Mouse (Mus musculus) hematopoietic multipotent progenitor cell, adult 10-12 weeks (in vitro differentiated cells): ENCODE measurements around the gene Stk4. TPM values are rescaled to one million over a fixed set of nuclear protein-coding genes. Genes with fewer than 3 reads are reported as not detected.

Experiments used
- polyA plus RNA-seq: library from polyadenylated mRNA; stranded (reverse); fragments of >175 nt; gene quantifications from 2 replicates; pipeline ENCODE4 v1.2.3, GENCODE M21; 2012; ENCODE audit warnings: low replicate concordance

Stk4 gene
- 34.3 and 115 TPM in 2 replicates for polyA plus RNA-seq

DNA sequence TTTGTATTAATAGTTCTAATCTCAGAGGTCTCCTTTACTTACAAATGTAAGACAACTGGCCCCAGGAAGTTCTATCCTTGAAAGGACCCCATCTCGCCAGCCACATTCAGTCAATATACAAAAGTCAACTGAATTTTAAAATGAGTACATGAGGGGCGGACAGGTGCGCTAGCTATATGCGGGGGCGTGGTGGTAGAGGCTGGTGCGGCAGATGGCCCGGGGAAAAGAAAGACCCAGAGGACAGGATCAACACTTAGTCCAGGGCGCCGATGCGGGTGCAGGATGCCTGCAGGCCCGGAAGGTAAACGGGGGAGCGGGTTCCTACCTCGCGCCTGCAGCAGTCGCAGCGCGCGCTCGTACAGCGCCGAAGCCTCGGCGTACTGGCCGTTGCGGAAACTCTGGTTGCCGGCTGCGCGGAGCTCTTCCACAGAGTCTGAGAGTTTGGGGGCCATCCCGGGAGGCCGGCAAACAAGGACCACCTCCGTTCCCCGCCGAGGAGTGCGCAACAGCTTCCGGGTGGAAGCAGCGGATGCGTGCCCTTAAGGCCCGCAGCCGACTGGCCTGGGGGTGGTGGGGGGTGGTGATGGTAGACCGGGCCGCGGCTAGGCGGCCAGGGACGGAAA, at the start of gene Stk4:
Gene Stk4, plus strand, starts transcription at position 181 of the 623 bp plus-strand sequence.

DNA sequence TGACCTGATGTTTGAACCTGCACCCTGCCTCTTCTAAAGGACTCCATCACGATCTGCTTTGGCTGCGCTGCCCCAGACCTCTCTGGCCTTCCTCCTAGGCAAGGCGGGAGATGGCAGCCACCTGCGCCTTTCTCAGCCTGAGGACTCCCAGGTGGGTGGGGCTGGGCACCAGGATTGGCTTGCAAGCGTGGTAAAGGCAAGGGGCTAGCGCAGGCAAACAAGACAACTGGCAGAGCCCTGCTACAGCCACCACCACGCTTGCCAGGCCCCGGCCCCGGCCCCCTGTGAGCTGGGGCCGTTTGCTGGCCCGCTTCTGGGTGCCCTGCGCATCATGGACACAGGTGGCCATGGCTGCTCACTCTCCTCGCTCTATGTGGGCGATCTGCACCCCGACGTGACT, 45.0 kb upstream of the Stk4 start, which contains the start of gene Pabpc1l:
Gene Pabpc1l, plus strand, starts transcription at position 301 of the 400 bp plus-strand sequence.

GRCm38 (mm10) chr2:164070765-164071436, 779 bp downstream of the Stk4 start, which contains the start of gene Tomm34:
Gene Tomm34 (minus strand): TSS chr2:164071169.

GRCm38 (mm10) chr2:164170902-164171301, 100.8 kb downstream of the Stk4 start, which contains the start of gene Kcns1:
Gene Kcns1 (minus strand): TSS chr2:164171113.

DNA sequence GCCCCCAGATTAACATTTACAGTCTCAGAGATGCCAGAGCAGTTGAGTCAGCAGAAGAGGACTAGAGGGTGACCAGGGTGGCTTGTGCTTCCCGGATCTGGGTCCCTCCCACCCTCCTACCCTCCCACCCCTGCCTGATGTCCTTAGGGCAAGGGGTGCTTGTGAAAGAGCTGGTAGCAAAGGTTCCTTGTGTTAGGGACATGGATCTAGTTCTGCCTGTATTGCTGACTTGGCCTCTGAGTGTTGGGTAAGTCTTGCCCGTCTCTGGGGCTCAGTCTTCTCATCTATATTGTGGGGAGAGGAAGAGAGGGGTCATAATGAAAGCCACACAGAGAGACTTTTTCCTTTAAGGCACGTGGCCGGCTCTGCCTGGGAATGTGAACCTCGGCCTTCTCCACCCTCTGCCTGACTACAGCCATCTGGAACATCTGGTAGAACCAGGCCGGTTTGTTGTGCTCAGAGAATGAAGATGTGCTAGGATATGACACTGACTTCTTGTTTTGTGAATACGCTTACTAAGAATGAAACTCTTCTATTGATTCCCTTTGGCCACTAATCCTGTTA, 112.7 kb downstream of the Stk4 start, which contains the start of gene Wfdc5:
Gene Wfdc5, minus strand, starts transcription at position 51 of the 564 bp plus-strand sequence.

GRCm38 (mm10) chr2:164190576-164190975, 120.5 kb downstream of the Stk4 start, which contains the start of gene Wfdc12:
Gene Wfdc12 (minus strand): TSS chr2:164190608.

DNA sequence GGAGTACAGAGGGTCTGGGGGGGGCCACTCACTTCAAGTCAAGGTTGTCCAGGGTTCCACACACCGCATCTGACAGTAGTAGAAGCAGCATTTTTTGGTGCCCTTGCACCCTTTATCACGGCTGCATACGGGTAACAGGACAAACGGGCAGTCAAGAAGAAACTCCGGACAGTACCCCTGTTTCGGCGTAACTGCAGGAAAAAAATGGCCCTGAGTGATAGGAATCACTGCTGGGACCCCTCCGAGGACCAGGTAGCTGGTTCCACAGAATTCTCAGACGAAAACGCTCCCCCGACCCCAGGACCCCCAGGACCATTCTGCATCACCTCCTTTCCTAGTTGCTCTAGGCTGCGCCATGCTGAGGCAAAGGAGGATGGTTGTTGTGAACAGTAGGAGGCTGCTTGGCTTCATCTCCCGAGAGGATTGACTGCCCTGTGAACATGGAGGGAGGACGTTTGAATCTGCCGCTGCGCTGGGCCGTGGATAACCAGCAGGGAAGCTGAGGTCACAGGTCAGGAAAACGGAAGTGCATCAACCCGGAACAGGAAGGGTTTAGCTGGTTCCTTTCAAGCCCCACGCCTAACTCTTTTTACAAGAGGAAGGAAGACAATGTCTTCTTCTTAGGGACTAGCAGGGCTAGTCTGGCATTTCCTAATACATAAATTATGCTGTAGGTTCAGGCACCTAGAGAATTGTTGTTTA, 129.7 kb downstream of the Stk4 start, which contains the start of gene Wfdc15a:
Gene Wfdc15a, minus strand, starts transcription at position 505 of the 702 bp plus-strand sequence.

Other genes with a start within 250 kb of the Stk4 start
- gene Ccn5, start 249.5 kb upstream of the Stk4 start, polyA plus RNA-seq = 2.1 and 5.6 TPM in 2 replicates
- not detected in 2 replicates for gene Kcnk15, start 216.7 kb upstream of the Stk4 start, polyA plus RNA-seq
- 0.03 TPM in 1 of 2 replicates, not detected in the other for gene Rims4, start 151.6 kb upstream of the Stk4 start, polyA plus RNA-seq
- 35.4 and 51.0 TPM in 2 replicates for gene Ywhab, start 75.4 kb upstream of the Stk4 start, polyA plus RNA-seq
- 0.17 and 0.45 TPM in 2 replicates for gene Pabpc1l, start 44.9 kb upstream of the Stk4 start, polyA plus RNA-seq
- 69.3 and 140 TPM in 2 replicates for gene Tomm34, start 847 bp downstream of the Stk4 start, polyA plus RNA-seq
- gene Kcns1, start 100.8 kb downstream of the Stk4 start, polyA plus RNA-seq = 0.16 and 0.60 TPM in 2 replicates
- 0.08 TPM in 1 of 2 replicates, not detected in the other for gene Wfdc5, start 112.4 kb downstream of the Stk4 start, polyA plus RNA-seq
- not detected in 2 replicates for gene Wfdc12, start 120.3 kb downstream of the Stk4 start, polyA plus RNA-seq
- not detected in 2 replicates for gene Wfdc15a, start 129.8 kb downstream of the Stk4 start, polyA plus RNA-seq
- not detected in 2 replicates for gene Wfdc15b, start 151.3 kb downstream of the Stk4 start, polyA plus RNA-seq
- gene Svs2, start 168.1 kb downstream of the Stk4 start, polyA plus RNA-seq = not detected in 2 replicates
- not detected in 2 replicates for gene Svs3b, start 186.3 kb downstream of the Stk4 start, polyA plus RNA-seq
- not detected in 2 replicates for gene Svs4, start 208.1 kb downstream of the Stk4 start, polyA plus RNA-seq
- gene Svs3a, start 218.9 kb downstream of the Stk4 start, polyA plus RNA-seq = not detected in 2 replicates
- not detected in 2 replicates for gene Svs6, start 246.4 kb downstream of the Stk4 start, polyA plus RNA-seq